Mouse (Mus musculus): Measurements from ENCODE around the gene Acp7. TPM values are rescaled to one million over a fixed set of nuclear protein-coding genes. Genes with fewer than 3 reads are reported as not detected.

Acp7 gene
- total RNA-seq, 2 experiments from 2014 or later = not detected

DNA sequence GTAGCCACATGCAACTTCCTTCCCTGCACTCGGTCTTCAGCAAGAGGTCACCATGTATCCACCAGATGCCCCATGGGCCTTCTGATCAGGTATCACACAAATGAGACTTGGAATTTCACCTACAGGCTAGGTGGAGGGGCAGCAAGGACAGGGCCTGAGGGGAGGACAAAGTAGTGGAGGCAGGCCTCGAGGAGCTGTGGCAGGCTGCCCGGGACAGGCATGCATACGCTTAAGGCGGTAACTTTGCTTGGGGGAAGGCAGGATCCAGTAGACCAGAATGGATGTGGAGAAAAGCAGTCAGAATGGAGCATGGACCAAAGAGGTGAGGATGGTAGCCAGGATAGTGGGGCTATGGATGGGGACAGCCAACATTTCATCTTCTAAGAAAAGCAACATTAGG, 51.3 kb downstream of the Acp7 start:
- no peak for ATAC-seq (replicated peaks; ENCODE audit: low FRiP score, low TSS enrichment, poor library complexity, severe bottlenecking)

DNA sequence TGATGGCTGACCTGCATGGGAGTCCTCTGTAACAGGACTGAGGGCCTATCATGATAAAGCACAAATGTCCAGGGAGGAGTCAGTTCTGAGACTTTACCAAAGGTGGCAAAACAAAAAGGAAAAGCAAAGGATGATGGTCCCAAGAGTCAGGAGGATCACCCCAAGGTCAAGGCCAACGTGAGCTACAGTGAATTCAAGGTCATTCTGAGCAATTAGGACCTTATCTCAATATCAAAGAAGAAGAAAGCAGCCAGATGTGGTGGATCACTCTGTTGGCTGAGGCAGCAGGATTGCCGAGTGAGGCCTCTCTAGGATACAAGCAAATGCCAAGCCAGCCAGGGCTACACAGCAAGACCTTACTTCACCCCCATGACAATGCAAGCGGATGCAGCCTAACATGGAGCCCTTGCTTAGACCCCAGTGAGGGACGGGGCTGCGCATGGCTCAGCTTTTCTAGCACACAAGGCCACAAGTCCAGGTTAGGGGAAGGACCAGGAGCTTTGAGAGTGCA, 52.5 kb downstream of the Acp7 start:
- no peak for ATAC-seq (replicated peaks; ENCODE audit: low FRiP score, low TSS enrichment, poor library complexity, severe bottlenecking)

DNA sequence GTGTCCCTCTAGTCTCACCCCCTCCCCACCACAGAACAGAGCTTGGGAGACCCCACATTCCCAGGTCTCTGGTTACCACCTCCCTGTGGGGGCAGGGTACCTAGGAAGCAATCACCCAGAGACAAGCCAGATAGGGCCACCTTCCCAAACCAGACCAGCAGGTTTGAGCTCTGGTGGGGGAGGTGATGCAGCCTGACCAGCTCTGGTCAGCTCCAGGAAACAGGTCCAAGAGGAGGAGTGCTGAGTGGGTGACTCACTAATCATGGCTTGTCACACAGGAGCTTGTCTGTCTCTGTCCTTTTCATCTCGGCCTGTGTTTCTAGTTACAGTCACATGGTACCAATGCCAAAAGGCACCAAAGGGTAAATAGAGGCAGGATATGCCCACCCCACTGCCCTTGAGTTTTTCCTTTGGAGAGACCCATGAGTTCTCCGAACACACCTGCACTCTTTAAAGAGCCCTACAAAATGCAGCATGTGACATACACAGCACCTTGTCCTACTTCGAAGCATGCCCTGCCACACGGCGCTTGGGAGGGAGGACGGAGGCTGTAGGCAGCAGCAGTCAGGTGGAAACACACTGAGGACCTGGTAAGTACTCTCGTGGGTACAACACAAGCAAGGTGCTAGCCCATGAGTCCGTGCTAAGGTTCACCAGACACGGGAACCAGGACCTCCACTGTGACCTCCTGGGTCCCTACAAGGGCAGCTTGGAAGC, 53.1 kb downstream of the Acp7 start:
- ATAC-seq (replicated peaks; ENCODE audit: low FRiP score, low TSS enrichment, poor library complexity, severe bottlenecking) = no peak

DNA sequence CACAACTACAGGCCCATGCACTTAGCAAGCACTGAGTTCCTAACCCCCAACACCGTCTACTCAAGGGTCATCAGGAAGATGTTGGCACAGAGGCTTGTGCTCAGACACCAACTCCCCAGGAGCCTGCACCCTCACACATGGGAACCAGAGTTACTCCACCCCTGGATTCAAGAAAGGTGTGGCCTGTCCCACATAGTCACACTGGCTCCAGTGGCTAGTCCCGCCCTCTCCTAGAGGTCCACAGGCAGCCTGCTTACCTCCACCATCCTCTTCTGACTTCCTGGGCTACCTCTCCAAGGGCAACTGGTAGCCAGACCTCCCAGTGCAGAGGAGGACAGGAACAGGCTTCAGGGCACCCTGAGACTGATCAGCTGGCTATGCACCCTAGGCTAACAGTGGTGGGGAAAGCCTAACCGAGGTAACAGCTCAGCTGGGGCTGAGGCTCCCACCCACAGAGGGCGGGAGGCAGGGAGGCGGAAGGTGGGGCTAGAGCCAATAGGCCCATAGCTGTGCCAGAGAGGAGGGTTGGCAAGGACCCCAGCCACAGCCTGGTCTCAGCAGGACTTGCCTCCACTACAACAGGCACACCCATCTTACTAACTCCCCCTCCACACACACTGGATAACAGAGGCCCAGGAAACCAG, 54.7 kb downstream of the Acp7 start:
- peak; percentile 73 for ATAC-seq (replicated peaks; ENCODE audit: low FRiP score, low TSS enrichment, poor library complexity, severe bottlenecking)

GRCm38 (mm10) chr7:28575597-28575996, 55.5 kb downstream of the Acp7 start:
- peak; percentile 62 for ATAC-seq (replicated peaks; ENCODE audit: low FRiP score, low TSS enrichment, poor library complexity, severe bottlenecking)

DNA sequence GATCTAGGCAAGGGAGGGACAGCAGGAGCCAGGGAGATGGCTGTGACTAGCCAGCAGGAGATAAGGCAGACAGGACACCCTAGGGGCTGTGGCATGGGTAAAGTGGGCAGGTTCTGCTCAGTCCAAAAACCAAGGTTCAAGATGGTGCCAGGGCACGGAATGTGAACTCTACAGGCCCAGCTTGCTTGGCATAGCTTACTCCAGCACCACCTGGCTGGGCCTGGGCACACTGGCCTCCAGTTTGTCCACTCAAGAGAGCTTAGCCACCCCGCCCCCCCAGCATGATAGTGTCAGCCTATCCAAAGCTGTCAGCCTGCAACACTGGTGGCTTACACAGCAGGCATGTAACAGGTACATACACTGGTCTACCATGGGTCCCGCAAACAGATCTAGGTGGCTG, 57.9 kb downstream of the Acp7 start:
- ATAC-seq (replicated peaks; ENCODE audit: low FRiP score, low TSS enrichment, poor library complexity, severe bottlenecking) = no peak

GRCm38 (mm10) chr7:28572689-28573088, 58.4 kb downstream of the Acp7 start:
- no peak for ATAC-seq (replicated peaks; ENCODE audit: low FRiP score, low TSS enrichment, poor library complexity, severe bottlenecking)

GRCm38 (mm10) chr7:28570982-28571682, 60.0 kb downstream of the Acp7 start:
- no peak for ATAC-seq (replicated peaks; ENCODE audit: low FRiP score, low TSS enrichment, poor library complexity, severe bottlenecking)

DNA sequence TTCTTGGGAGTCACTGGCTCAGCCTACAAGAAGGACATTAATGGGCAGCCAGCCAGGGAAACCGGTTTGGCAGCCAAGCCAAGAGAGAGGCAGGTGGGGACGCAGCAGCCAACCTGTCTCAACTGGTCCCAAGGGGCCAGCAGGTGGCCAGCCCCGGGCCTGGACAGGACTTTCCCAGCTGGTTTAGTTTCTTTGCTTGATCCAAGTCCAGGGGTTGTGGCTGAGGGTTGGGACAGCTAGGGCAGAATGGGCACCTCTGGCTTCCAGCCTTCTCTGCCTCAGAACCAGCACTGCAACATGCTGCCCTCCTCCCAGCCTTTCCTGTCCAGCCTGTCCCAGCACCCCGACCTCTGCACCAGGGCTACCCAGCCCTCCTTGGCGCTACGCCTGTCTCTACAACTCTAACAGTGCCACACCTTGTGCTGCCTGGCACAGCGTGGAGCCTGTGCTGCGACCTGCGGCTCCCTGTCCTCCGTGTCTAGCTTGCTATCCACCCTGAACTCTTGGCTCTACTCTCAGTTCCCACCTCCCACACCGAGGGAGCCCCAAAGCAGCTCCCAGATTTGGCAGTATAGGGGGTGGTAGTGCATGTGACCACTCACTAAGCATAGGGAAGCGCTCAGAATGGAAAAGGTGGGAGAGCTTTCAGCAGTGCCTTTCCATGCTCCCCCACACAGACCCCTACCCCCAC, 60.7 kb downstream of the Acp7 start:
- ATAC-seq (replicated peaks; ENCODE audit: low FRiP score, low TSS enrichment, poor library complexity, severe bottlenecking) = 0 out of 2 replicates have a peak, but pooled peaks have one; percentile 18

DNA sequence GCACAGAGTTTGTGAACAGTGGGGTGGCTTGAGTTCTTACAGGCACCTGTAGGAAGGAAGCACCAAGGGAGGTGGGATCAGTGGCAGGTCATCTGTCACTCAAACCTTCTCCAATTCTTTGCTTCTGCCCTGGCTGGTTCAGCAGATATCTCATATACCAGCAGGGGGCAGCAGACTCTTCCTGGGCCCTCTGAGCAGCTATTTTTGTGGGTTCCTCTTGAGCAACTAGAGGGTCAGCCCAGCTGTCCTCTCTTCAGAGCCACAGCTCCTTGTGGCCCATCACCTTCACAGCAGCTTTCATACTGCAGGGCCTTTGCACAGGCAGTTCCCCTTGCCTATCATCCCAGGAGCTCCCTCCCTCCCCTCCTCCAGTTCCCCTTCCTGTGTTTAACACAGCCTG, 62.9 kb downstream of the Acp7 start:
- peak; percentile 41; the same call in 1 of the 2 replicates for ATAC-seq (replicated peaks; ENCODE audit: low FRiP score, low TSS enrichment, poor library complexity, severe bottlenecking)

DNA sequence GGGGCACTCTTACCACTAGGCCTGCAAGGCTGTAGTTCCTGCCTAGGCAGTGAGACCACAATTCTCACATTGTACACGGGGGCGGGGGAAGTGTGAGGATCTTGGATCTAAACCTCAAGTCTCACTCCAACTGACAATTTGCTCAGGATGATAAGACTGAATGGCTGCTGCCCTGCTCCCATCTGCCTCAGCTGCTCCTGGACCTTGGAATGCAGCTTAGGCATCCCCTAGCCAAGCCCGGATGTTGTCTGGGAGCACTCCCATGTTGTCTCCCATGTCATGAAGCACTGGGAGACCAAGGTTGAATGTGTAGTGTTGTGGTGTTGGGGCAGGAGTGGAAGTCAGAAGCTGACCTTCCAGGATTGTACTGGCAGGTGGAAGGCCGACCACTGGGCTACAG, 63.6 kb downstream of the Acp7 start:
- no peak for ATAC-seq (replicated peaks; ENCODE audit: low FRiP score, low TSS enrichment, poor library complexity, severe bottlenecking)

GRCm38 (mm10) chr7:28565407-28565806, 65.7 kb downstream of the Acp7 start:
- no peak for ATAC-seq (replicated peaks; ENCODE audit: low FRiP score, low TSS enrichment, poor library complexity, severe bottlenecking)

DNA sequence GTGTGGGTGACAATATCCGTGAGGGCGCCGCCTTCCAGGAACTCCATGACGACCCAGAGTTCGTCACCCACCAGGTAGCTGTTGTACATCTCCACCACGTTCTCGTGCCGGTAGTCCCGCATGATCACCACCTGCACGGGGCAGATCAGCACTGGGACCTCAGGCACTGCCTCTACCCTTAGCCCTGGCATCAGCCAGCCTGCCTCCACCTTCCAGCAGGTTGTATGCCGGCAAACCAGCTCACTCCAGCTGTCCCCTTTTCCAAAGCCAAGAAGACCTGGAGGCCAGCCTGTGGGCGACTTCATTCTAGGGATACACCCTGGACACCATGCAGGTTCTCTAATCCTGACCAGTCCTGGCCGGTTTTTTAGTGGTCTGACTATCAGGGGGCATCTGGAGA, 68.2 kb downstream of the Acp7 start:
- no peak for ATAC-seq (replicated peaks; ENCODE audit: low FRiP score, low TSS enrichment, poor library complexity, severe bottlenecking)

GRCm38 (mm10) chr7:28562371-28562770, 68.8 kb downstream of the Acp7 start:
- ATAC-seq (replicated peaks; ENCODE audit: low FRiP score, low TSS enrichment, poor library complexity, severe bottlenecking) = no peak

- ATAC-seq (replicated peaks; ENCODE audit: low FRiP score, low TSS enrichment, poor library complexity, severe bottlenecking) = no peak
These were observed 69.2 kb downstream of the Acp7 start for GRCm38 (mm10) chr7:28561967-28562366.

- ATAC-seq (replicated peaks; ENCODE audit: low FRiP score, low TSS enrichment, poor library complexity, severe bottlenecking) = no peak
These were observed 70.3 kb downstream of the Acp7 start for GRCm38 (mm10) chr7:28560856-28561255.

GRCm38 (mm10) chr7:28558486-28558885, 72.6 kb downstream of the Acp7 start:
- ATAC-seq (replicated peaks; ENCODE audit: low FRiP score, low TSS enrichment, poor library complexity, severe bottlenecking) = no peak; the same call in 1 of the 2 replicates

GRCm38 (mm10) chr7:28557708-28558107, 73.4 kb downstream of the Acp7 start:
- ATAC-seq (replicated peaks; ENCODE audit: low FRiP score, low TSS enrichment, poor library complexity, severe bottlenecking) = peak; percentile 66
